Mouse (Mus musculus) common myeloid progenitor, adult 5-6 weeks (primary cell): ENCODE results near the gene Lmo7. TPM values are rescaled to one million over a fixed set of nuclear protein-coding genes. Genes with fewer than 3 reads are reported as not detected.

Experiments used
- ATAC-seq: replicated peaks from 2 replicates; pipeline ENCODE4 v1.8.0; 2016; ENCODE audit warnings: low read depth, mild to moderate bottlenecking, moderate TSS enrichment, inconsistent platforms; ENCODE audit not compliant: poor library complexity, severe bottlenecking
- total RNA-seq: library from RNA; stranded (forward); fragments of 200-1000, 187-1606 nt; gene quantifications from 2 replicates; pipeline ENCODE4 v1.2.3, GENCODE M21; 2017

Lmo7 gene
- 0.23 and 0.49 TPM in 2 replicates for total RNA-seq

DNA sequence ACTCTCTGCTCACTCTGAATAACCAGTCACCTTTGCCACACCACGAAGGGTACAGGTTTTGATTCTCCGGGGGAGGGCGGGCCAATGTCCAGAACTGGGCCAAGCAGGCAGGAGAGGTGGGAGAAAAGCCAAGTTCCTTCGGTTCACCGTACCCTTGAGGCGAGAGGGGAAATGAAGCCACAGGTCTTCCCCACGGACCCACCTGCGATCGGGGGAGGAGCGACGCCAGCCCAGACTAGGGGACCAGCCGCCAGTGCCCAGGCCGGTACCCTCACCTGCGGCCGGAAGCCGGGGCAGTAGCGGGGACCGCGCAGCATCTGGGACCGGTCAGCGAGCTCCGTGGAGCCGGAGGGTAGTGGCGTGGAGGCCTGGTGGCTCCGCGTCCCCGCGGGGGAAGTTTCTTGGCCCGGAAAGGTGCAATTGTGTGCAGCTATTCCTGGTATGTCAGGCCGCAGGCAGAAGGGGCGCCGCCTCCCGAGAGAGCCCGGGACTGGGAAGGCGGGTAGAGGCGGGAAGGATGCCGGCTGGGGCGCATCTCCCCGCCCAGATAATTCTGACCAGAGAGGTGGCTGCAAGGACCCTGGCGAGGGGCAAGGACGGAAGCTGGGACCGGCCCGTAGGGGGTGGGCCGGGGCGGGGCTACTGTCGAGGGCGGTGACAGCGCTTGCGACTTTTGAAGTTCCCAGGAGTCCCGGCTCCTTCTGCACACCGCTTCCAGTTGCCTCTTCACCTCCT is at the start of gene Lmo7, which contains the start of gene Gm9922:
Gene Lmo7 (plus strand): TSS at position 721 of the 735 bp plus-strand sequence.
Gene Gm9922 (minus strand): TSS at position 578 of the 735 bp plus-strand sequence.
- ATAC-seq: peak; percentile 67

- ATAC-seq: no peak
These were observed 42.1 kb upstream of the Lmo7 start for GRCm38 (mm10) chr14:101687696-101688095.

DNA sequence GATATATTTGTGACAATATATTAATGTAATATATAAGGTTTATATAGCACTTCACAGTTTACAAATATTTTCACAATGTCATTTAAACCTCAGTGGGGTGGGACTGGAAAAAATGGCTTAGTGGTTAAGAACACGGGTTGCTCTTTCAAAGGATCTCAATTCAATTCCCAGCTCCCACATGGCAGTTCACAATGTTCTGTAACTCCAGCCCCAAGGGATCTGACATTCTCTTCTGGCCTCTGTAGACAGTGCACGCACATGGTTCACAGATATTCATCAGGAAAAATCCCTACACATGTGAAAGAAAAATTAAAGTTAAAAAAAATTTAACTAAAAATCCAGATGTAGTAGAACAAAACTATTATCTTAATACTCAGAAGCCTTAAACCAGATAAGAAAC is 41.4 kb upstream of the Lmo7 start:
- no peak for ATAC-seq

GRCm38 (mm10) chr14:101704479-101704878 is 25.3 kb upstream of the Lmo7 start:
- no peak for ATAC-seq

DNA sequence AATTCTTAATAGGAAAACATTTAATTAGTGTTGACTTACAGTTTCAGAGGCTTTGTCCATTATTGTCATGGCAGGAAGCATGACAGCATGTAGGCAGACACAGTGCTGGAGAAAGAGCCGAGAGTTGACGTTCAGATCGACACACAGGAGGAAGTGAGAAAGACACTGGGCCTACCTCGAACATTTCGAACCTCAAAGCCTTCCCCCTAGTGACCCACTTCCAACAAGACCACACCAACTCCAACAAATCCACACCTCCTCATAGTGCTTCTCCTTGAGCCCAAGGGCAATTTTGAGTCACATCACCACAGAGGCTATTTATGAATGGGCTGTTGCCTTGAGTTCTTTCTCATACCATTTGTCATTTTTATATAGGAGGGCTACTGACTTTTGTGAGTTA is 22.7 kb upstream of the Lmo7 start:
- ATAC-seq: no peak

- ATAC-seq: no peak
These were observed 15.3 kb upstream of the Lmo7 start for GRCm38 (mm10) chr14:101714414-101714813.

DNA sequence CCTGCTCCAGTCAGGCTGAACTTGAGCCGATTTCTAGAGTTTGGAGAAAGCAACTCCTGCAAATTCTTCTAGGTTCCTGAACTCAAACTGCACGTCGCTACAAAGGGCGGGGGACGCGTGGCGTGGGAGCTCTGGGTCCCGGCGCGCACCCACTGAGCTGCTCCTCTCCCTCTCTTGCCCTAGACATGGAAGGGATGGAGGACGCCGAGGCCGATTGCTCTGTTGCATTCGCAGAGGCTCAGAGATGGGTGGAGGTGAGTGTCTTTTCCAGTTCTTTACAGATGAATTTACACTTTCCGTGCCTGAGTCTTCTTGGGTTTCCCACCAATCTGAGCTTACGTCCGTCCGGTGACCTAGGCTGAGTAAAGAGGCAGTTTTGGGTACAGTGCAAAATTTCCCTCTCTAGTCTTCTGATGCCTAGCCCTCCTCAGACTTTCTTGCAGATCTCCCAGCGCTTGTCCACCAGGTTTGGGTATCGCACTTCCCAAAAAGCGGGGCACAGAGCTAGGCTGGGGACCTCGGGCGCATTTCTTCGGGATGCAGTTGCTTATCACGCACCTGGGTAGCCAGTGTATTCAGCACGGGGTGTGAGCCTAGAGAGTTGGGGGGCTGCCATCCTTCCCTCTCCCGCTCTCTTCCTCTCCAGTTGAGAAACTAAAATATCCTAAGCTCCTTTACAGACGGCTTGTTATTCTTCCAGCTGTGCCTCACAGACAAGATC is 375 bp downstream of the Lmo7 start:
- ATAC-seq: peak; percentile 46

- ATAC-seq: no peak
These were observed 4.0 kb downstream of the Lmo7 start for GRCm38 (mm10) chr14:101733542-101734303.

DNA sequence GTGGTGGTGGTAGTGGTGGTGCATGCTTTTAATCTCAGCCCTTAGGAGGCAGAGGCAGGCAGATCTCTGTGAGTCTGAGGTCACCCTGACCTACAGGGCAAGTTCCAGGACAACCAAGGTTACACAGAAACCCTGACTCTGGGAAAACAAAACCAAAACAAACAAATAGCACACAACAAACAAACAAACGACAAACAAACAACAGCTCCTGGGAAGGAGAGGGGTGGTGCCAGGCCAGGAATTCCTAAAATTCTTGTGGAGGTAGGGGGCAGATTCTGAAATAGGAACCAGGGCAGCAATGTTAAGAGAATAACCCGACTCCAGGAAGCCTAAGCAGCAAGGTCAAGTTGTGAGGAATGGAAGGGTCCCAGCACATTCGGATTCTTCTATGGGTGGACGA is 7.7 kb downstream of the Lmo7 start:
- no peak for ATAC-seq

DNA sequence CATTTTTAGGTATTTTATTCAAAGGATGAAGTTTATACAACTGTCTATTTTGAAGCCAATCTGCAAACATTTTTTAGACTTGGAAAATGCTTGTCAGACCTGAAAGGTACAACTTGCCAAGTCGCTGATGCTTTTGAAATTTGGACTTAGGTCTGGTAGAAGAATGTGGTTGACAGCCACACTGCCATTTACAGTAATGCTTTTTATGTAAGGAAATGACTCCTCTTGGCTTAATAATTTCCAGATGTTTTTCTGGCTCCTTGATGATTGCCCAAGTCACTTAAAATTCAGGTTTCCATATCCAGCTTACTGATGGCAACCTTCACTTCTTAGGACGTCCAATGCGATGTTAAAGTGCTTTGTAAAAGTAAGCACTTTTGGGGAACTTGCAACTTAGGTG is 16.9 kb downstream of the Lmo7 start:
- ATAC-seq: no peak

GRCm38 (mm10) chr14:101747811-101748210 is 18.1 kb downstream of the Lmo7 start:
- ATAC-seq: no peak

DNA sequence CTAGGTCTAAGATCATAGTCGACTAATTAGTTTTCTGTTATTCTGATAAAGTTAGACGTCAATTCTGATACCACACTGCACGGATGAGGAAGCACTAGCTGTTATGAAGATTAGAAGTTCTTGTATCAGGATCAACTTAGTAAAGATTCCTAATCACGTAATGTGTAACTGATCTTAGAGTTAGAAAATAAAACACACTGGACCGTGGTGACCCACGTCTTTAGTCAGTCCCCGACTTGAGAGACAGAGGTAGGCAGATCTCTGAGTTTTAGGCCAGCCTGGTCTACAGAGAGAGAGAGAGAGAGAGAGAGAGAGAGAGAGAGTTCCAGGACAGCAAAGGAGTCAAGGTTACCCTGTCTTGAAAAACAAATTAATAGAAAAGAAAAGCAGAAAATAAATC is 18.7 kb downstream of the Lmo7 start:
- no peak for ATAC-seq

DNA sequence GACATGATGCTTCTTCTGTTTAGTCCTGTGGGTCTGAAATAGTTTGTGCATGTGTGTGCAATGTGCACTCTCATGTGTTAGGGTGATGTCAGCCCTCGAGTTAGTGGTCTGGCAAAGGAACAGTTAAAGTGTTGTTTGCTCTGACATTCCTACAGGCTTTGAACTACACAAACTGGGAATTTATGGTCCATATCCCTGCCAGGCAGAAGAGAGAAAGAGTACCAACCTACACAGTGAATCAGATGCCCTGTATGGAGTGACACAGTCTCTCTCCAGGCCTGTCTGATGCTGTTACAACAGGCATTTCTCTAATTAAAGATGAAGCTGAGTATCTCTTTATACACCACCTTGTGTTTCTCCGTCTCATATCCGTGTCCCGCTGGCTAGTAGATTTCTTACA is 21.2 kb downstream of the Lmo7 start:
- ATAC-seq: no peak

DNA sequence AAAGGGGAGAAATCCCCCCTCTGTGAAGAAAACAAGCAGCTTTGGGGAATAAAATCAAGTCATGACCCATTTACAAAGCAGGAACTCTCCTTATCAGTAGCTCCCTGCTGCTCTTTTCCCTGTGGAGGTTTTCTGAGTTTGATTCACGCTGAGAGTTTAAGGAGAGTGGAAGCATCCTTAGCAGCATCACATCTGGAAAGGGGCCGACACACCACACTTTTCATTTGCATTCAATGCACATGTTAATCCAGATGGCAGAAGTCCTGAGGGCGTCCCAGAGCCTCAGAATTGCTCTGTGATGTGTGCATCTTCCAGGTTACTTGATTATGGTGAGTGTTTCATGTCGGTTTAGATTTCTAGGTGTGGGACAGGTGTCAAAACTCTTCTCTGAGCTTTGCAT is 25.7 kb downstream of the Lmo7 start:
- no peak for ATAC-seq

GRCm38 (mm10) chr14:101762267-101762666 is 32.5 kb downstream of the Lmo7 start:
- ATAC-seq: peak; percentile 68; the same call in 1 of the 2 replicates

- no peak for ATAC-seq
These were observed 34.1 kb downstream of the Lmo7 start for GRCm38 (mm10) chr14:101763762-101764295.

- ATAC-seq: no peak
These were observed 41.6 kb downstream of the Lmo7 start for GRCm38 (mm10) chr14:101771336-101771735.

DNA sequence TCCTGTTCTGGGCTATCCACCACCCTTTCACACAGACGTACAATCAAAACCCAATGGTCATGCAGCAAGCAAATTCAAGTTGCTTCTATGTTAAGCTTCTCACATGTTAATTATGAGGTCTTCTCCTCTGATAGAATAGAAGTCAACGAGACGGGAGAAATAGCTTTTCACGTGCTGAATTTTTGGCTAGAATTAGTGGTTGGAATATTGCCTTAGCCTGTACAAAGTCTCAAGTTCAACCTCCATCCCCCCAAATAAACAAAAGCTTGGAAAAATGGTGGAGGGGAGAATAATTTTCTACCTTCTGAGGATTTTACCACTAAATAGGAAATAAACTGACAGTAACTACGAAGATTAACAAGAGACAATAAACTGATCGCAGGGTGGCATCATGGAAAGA is 42.0 kb downstream of the Lmo7 start:
- ATAC-seq: no peak

- ATAC-seq: peak; percentile 60; the same call in 1 of the 2 replicates
These were observed 44.9 kb downstream of the Lmo7 start for GRCm38 (mm10) chr14:101774631-101775030.

- no peak for ATAC-seq
These were observed 46.8 kb downstream of the Lmo7 start for GRCm38 (mm10) chr14:101776296-101777128.
